In genomic region chr2:161341368-161341891, GRCm38 (mm10) we compare ENCODE assay signal across 8 mouse cellular contexts.
A peak's percentile ranks its signal among the peaks of the same experiment; 100 is the strongest.
DNase-seq lines count a peak whose midpoint lies in the region; ATAC-seq lines count a peak whose summit lies in the region.

No protein-coding gene starts in this region.

- H3K36me3 ChIP-seq in erythroblast, embryonic 14.5 days (ENCODE audit: control insufficient read depth): no peaks in the 10 kb centered on the region
- no peaks in the 10 kb centered on the region for H3K36me3 ChIP-seq in embryonic facial prominence, embryonic 10.5 days (replicated peaks)
- H3K36me3 ChIP-seq in heart, embryonic 10.5 days: no peaks in the 10 kb centered on the region
- H3K36me3 ChIP-seq in liver, embryonic 15.5 days (replicated peaks): no peaks in the 10 kb centered on the region
- no peaks in the 10 kb centered on the region for H3K36me3 ChIP-seq in neural tube, embryonic 14.5 days (ENCODE audit: control insufficient read depth, insufficient read depth, low read length)

- peaks cover 3% of the 10 kb centered on the region for H3K27me3 ChIP-seq in erythroblast, embryonic 14.5 days (ENCODE audit: control insufficient read depth)
- H3K27me3 ChIP-seq in embryonic facial prominence, embryonic 10.5 days (replicated peaks; ENCODE audit: low read depth, poor library complexity, severe bottlenecking): peaks cover 24% of the 10 kb centered on the region
- H3K27me3 ChIP-seq in heart, embryonic 10.5 days (ENCODE audit: insufficient read depth, poor library complexity, severe bottlenecking): peaks cover 25% of the 10 kb centered on the region; the same call in 1 of the 2 replicates
- H3K27me3 ChIP-seq in liver, embryonic 15.5 days: no peaks in the 10 kb centered on the region; the same call in 1 of the 2 replicates
- no peaks in the 10 kb centered on the region for H3K27me3 ChIP-seq in neural tube, embryonic 14.5 days (ENCODE audit: control insufficient read depth, insufficient read depth, low read length)

- peak overlapping the region; percentile 67 for H3K27ac ChIP-seq in embryonic facial prominence, embryonic 10.5 days (replicated peaks)
- peak overlapping the region; percentile 64 for H3K27ac ChIP-seq in heart, embryonic 10.5 days
- H3K27ac ChIP-seq in liver, embryonic 15.5 days (replicated peaks): peak overlapping the region; percentile 34; the same call in 1 of the 2 replicates
- no peak overlapping the region for H3K27ac ChIP-seq in neural tube, embryonic 14.5 days (ENCODE audit: low read depth, low read length)

- no peak overlapping the region for H3K9ac ChIP-seq in liver, embryonic 15.5 days
- H3K9ac ChIP-seq in neural tube, embryonic 14.5 days (replicated peaks; ENCODE audit: low read depth, low read length): no peak overlapping the region

- peak overlapping the region; percentile 57 for H3K4me3 ChIP-seq in erythroblast, embryonic 14.5 days (replicated peaks)
- peak overlapping the region; percentile 44 for H3K4me3 ChIP-seq in embryonic facial prominence, embryonic 10.5 days
- peak overlapping the region; percentile 46 for H3K4me3 ChIP-seq in heart, embryonic 10.5 days
- H3K4me3 ChIP-seq in liver, embryonic 15.5 days (replicated peaks): peak overlapping the region; percentile 26
- no peak overlapping the region for H3K4me3 ChIP-seq in neural tube, embryonic 14.5 days (ENCODE audit: low read depth, low read length)

- peak overlapping the region; percentile 39 for H3K4me2 ChIP-seq in liver, embryonic 15.5 days
- H3K4me2 ChIP-seq in neural tube, embryonic 14.5 days (ENCODE audit: low read depth, low read length): peak overlapping the region; percentile 9; the same call in 1 of the 2 replicates

- no peaks in the 10 kb centered on the region; the same call in 1 of the 2 replicates for H3K9me3 ChIP-seq in erythroblast, embryonic 14.5 days (ENCODE audit: control insufficient read depth, low read length)
- H3K9me3 ChIP-seq in embryonic facial prominence, embryonic 10.5 days: no peaks in the 10 kb centered on the region
- no peaks in the 10 kb centered on the region for H3K9me3 ChIP-seq in heart, embryonic 10.5 days
- H3K9me3 ChIP-seq in liver, embryonic 15.5 days (replicated peaks): no peaks in the 10 kb centered on the region
- H3K9me3 ChIP-seq in neural tube, embryonic 14.5 days (ENCODE audit: control insufficient read depth, low read length): no peaks in the 10 kb centered on the region

- H3K4me1 ChIP-seq in erythroblast, embryonic 14.5 days (ENCODE audit: control insufficient read depth): peaks cover 30% of the 10 kb centered on the region
- peaks cover 36% of the 10 kb centered on the region for H3K4me1 ChIP-seq in embryonic facial prominence, embryonic 10.5 days
- peaks cover 18% of the 10 kb centered on the region for H3K4me1 ChIP-seq in heart, embryonic 10.5 days
- H3K4me1 ChIP-seq in liver, embryonic 15.5 days (replicated peaks): peaks cover 9% of the 10 kb centered on the region
- peaks cover 5% of the 10 kb centered on the region; the same call in 1 of the 2 replicates for H3K4me1 ChIP-seq in neural tube, embryonic 14.5 days (ENCODE audit: control insufficient read depth, insufficient read depth, low read length)

- WGBS in embryonic facial prominence, embryonic 10.5 days: 1% methylated on average over 11 of the region's 11 CpGs
- 1% methylated on average over 11 of the region's 11 CpGs for WGBS in heart, embryonic 10.5 days
- WGBS in liver, embryonic 15.5 days (ENCODE audit: insufficient replicate concordance): 9% methylated on average over 11 of the region's 11 CpGs
- 3% methylated on average over 11 of the region's 11 CpGs for WGBS in neural tube, embryonic 14.5 days

- ATAC-seq in erythroblast, adult 5-6 weeks (replicated peaks; ENCODE audit: low FRiP score, poor library complexity, severe bottlenecking): no peak
- peak; percentile 76 for ATAC-seq in liver, embryonic 15.5 days (ENCODE audit: insufficient read depth)
- ATAC-seq in neural tube, embryonic 14.5 days (ENCODE audit: low read depth): peak; percentile 48; the same call in 1 of the 2 replicates

- peak; percentile 74 for DNase-seq in embryonic facial prominence, embryonic 10.5 days (ENCODE audit: low spot score)
- DNase-seq in heart, embryonic 10.5 days (ENCODE audit: low spot score): peak; percentile 91
- peak; percentile 21 to 32 for DNase-seq in kidney, adult 8-10 months
- DNase-seq in thymus, postnatal 25 days: no peak
